Mouse (Mus musculus) olfactory bulb, adult 2 months (tissue): Measurements from ENCODE around the gene Iqsec1.

Experiments
- CTCF ChIP-seq: fragments of 200-500 bp; IDR thresholded peaks from 2 replicates; pipeline ENCODE4 v1.5.1; 2012; ENCODE audit warnings: low read depth, mild to moderate bottlenecking, low read length, moderate library complexity; ENCODE audit not compliant: insufficient read depth
- POLR2A ChIP-seq: fragments of 200-500 bp; IDR thresholded peaks from 2 replicates; pipeline ENCODE4 v1.6.1; 2012; ENCODE audit warnings: mild to moderate bottlenecking, low read depth, low read length, moderate library complexity; ENCODE audit not compliant: insufficient read depth

DNA sequence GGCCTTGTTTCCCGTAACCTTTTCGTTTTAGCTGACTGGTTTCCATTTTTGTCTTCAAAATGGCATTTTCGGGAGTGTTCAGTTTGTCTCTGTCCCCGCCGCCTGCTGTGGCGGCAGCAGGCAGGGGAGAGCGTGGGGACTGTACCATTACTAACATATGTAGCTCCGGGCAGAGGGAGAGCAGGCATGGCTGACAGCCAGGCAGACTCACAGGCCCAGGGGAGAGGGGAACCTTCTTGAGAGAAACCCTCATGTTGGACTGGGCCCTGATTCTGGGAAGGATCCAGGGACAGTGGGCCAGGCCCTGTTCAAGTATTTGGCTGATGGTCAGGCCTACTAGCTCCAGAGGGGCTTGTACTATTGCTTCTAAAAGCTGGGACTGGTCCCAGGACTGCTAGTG lies 185.9 kb downstream of the Iqsec1 start:
- no peak for TF ChIP-seq POLR2A
- no peak for TF ChIP-seq CTCF
